9 mouse cellular contexts compared by ENCODE assay signal in the genomic region with DNA sequence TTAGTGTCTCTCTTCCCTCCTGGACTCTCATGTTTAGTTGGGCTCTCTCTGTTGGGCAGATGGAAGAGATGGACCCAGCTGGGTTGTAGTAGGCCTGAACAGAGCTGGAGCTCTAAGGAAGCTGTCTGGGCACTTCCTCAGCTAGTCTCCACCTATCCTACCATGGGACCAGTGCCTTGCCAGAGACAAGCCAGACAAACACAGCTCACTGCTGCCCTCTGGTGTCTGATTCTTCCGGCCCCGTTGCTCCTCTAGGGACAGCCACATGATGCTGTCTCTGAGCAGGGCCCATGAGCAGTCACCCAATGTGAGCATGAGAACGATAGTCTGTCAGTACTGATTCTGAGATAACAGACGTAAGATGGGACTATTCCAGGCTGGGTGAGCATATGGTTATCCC. TPM values are rescaled to one million over a fixed set of nuclear protein-coding genes. Genes with fewer than 3 reads are reported as not detected.
A peak's percentile ranks its signal among the peaks of the same experiment; 100 is the strongest.
DNase-seq lines count a peak whose midpoint lies in the region; ATAC-seq and TF ChIP-seq lines count a peak whose summit lies in the region.
"Had no signal": no experiment of that assay in that cellular context is flagged by ENCODE, and none has a peak within 500 bp of the region (broad histone marks: within the 10 kb centered on the region; RNA-seq: fewer than 3 reads in every experiment).

No protein-coding gene starts in this region.

- ATAC-seq in kidney, embryonic 14.5 days (ENCODE audit: low FRiP score, low TSS enrichment), result peak; percentile 83
- ATAC-seq in limb, embryonic 14.5 days (ENCODE audit: low FRiP score, low read depth), result peak; percentile 50; the same call in 1 of the 2 replicates
- peak; percentile 88 for ATAC-seq in stomach, embryonic 16.5 days (ENCODE audit: insufficient read depth, low FRiP score)

- DNase-seq in A20 (ENCODE audit: low read depth, low spot score), result peak; percentile 84
- peak; percentile 92 for DNase-seq in adrenal gland, adult 8-10 months
- DNase-seq in embryo, embryonic 9.5 days (ENCODE audit: extremely low spot score), result peak; percentile 87
- peak; percentile 99 for DNase-seq in heart, adult 11 months
- peak; percentile 89 for DNase-seq in limb, embryonic 14.5 days (ENCODE audit: low spot score)
- DNase-seq in naive thymus-derived CD4-positive, alpha-beta T cell, adult 2 months (ENCODE audit: low read depth), result peak; percentile 91

- H3K27ac ChIP-seq in kidney, embryonic 14.5 days (ENCODE audit: low read depth, low read length), result no peak overlapping the region
- no peak overlapping the region for H3K27ac ChIP-seq in limb, embryonic 14.5 days (replicated peaks; ENCODE audit: low read depth, low read length)
- 0 out of 2 replicates have a peak overlapping the region, but pooled peaks have one; percentile 73 for H3K27ac ChIP-seq in stomach, embryonic 16.5 days (ENCODE audit: low read length)
- H3K27ac ChIP-seq: heart, embryonic 13.5 days had no signal

- no peak for TF ChIP-seq POLR2A in limb, embryonic 14.5 days (IDR thresholded peaks at IDR 0.05; ENCODE audit: borderline replicate concordance, extremely low read depth, insufficient read depth, insufficient read length)

- no peak overlapping the region for H3K4me2 ChIP-seq in kidney, embryonic 14.5 days (replicated peaks; ENCODE audit: low read depth, low read length)
- H3K4me2 ChIP-seq in limb, embryonic 14.5 days (replicated peaks; ENCODE audit: low read depth, low read length, severe bottlenecking), result no peak overlapping the region
- H3K4me2 ChIP-seq in stomach, embryonic 16.5 days (ENCODE audit: low read depth, low read length), result no peak overlapping the region
- H3K4me2 ChIP-seq: heart, embryonic 13.5 days had no signal

- H3K4me3 ChIP-seq in kidney, embryonic 14.5 days (ENCODE audit: low read length), result no peak overlapping the region
- no peak overlapping the region for H3K4me3 ChIP-seq in limb, embryonic 14.5 days (replicated peaks; ENCODE audit: low read length)
- no peak overlapping the region for H3K4me3 ChIP-seq in stomach, embryonic 16.5 days (replicated peaks; ENCODE audit: low read length)
- H3K4me3 ChIP-seq: heart, embryonic 13.5 days had no signal

- WGBS in kidney, embryonic 14.5 days, result 11% methylated on average over 4 of the region's 4 CpGs
- 16% methylated on average over 4 of the region's 4 CpGs for WGBS in limb, embryonic 14.5 days
- WGBS in stomach, embryonic 16.5 days, result 14% methylated on average over 4 of the region's 4 CpGs

- no peaks in the 10 kb centered on the region for H3K27me3 ChIP-seq in kidney, embryonic 14.5 days (ENCODE audit: control insufficient read depth, insufficient read depth, low read length)
- no peaks in the 10 kb centered on the region for H3K27me3 ChIP-seq in limb, embryonic 14.5 days (ENCODE audit: control insufficient read depth, insufficient read depth, low read length)
- no peaks in the 10 kb centered on the region for H3K27me3 ChIP-seq in stomach, embryonic 16.5 days (ENCODE audit: control insufficient read depth, insufficient read depth, low read length)
- H3K27me3 ChIP-seq: heart, embryonic 13.5 days had no signal

- H3K4me1 ChIP-seq in kidney, embryonic 14.5 days (ENCODE audit: control insufficient read depth, insufficient read depth, low read length), result no peaks in the 10 kb centered on the region
- no peaks in the 10 kb centered on the region for H3K4me1 ChIP-seq in limb, embryonic 14.5 days (ENCODE audit: control insufficient read depth, insufficient read depth, low read length)
- H3K4me1 ChIP-seq in stomach, embryonic 16.5 days (ENCODE audit: control insufficient read depth, insufficient read depth, low read length), result 0 out of 2 replicates have a peak, but pooled peaks cover 5% of the 10 kb centered on the region

- H3K36me3 ChIP-seq in kidney, embryonic 14.5 days (ENCODE audit: control insufficient read depth, insufficient read depth, low read length), result no peaks in the 10 kb centered on the region
- no peaks in the 10 kb centered on the region for H3K36me3 ChIP-seq in limb, embryonic 14.5 days (ENCODE audit: control insufficient read depth, insufficient read depth, low read length)
- H3K36me3 ChIP-seq in stomach, embryonic 16.5 days (ENCODE audit: control insufficient read depth, insufficient read depth, low read length), result no peaks in the 10 kb centered on the region
- H3K36me3 ChIP-seq: heart, embryonic 13.5 days had no signal

- no peaks in the 10 kb centered on the region for H3K9me3 ChIP-seq in kidney, embryonic 14.5 days (ENCODE audit: control insufficient read depth, low read length)
- no peaks in the 10 kb centered on the region for H3K9me3 ChIP-seq in limb, embryonic 14.5 days (ENCODE audit: control insufficient read depth, low read length)
- no peaks in the 10 kb centered on the region for H3K9me3 ChIP-seq in stomach, embryonic 16.5 days (replicated peaks; ENCODE audit: control insufficient read depth, low read length)
- H3K9me3 ChIP-seq: heart, embryonic 13.5 days had no signal

- no peak overlapping the region for H3K9ac ChIP-seq in kidney, embryonic 14.5 days (ENCODE audit: low read depth, low read length)
- no peak overlapping the region for H3K9ac ChIP-seq in limb, embryonic 14.5 days (ENCODE audit: low read depth, low read length, severe bottlenecking)
- no peak overlapping the region for H3K9ac ChIP-seq in stomach, embryonic 16.5 days (ENCODE audit: low read length)
- H3K9ac ChIP-seq: heart, embryonic 13.5 days had no signal

RNA-seq across cellular contexts. Expression of gene Plb1, which starts 34.8 kb away (rescaled TPM):
- under 1 TPM in 2 of 4 experiments, not detected in 2; 0.12 to 0.28 TPM for total RNA-seq in adrenal gland, adult 8-10 months (2022)
- not detected in 2 replicates for polyA plus RNA-seq in kidney, embryonic 14.5 days (2014; fragmentation: Nextera tagmentation; extraction: Ambion mirVana)
- 1.5 TPM in 2 replicates for polyA plus RNA-seq in limb, embryonic 14.5 days (2012; rRNA removed)
- 1.1 and 1.3 TPM in 2 replicates for polyA plus RNA-seq in limb, embryonic 14.5 days (2014; fragmentation: Nextera tagmentation; extraction: Ambion mirVana)
- polyA plus RNA-seq in stomach, embryonic 16.5 days (2015; fragmentation: Nextera tagmentation; extraction: Ambion mirVana), result 0.94 and 1.4 TPM in 2 replicates
